Mouse (Mus musculus) erythroblast, embryonic 14.5 days (primary cell): ENCODE measurements around the gene Atn1. TPM values are rescaled to one million over a fixed set of nuclear protein-coding genes. Genes with fewer than 3 reads are reported as not detected.

ENCODE experiments used
- H3K27me3 ChIP-seq: 2 replicates; pipeline ENCODE4 v1.6.1; 2012; ENCODE audit warnings: inconsistent platforms; ENCODE audit not compliant: control insufficient read depth
- H3K36me3 ChIP-seq: 2 replicates; pipeline ENCODE4 v1.6.1; 2012; ENCODE audit warnings: mild to moderate bottlenecking, inconsistent platforms; ENCODE audit not compliant: control insufficient read depth
- H3K4me1 ChIP-seq: 2 replicates; pipeline ENCODE4 v1.6.1; 2012; ENCODE audit warnings: inconsistent platforms; ENCODE audit not compliant: control insufficient read depth
- H3K4me3 ChIP-seq: replicated peaks from 2 replicates; pipeline ENCODE3; 2012; ENCODE audit warnings: moderate library complexity, mild to moderate bottlenecking, inconsistent platforms
- H3K9me3 ChIP-seq: 2 replicates; pipeline ENCODE4 v1.6.1; 2012; ENCODE audit warnings: low read length, inconsistent platforms, mixed read lengths; ENCODE audit not compliant: control insufficient read depth
- GATA1 ChIP-seq: IDR thresholded peaks from 2 replicates; pipeline ENCODE4 v1.6.1; 2012; ENCODE audit warnings: low read length, inconsistent platforms, mixed read lengths
- TAL1 ChIP-seq: IDR thresholded peaks from 3 replicates; pipeline ENCODE4 v1.6.1; 2012; ENCODE audit warnings: low read length, inconsistent platforms, mixed read lengths
- polyA plus RNA-seq: library from polyadenylated mRNA; stranded (reverse); fragments of >175 nt; gene quantifications from 2 replicates; pipeline ENCODE4 v1.2.3, GENCODE M21; 2012

The Atn1 gene
- polyA plus RNA-seq, 1 experiment = 0.14 TPM

DNA sequence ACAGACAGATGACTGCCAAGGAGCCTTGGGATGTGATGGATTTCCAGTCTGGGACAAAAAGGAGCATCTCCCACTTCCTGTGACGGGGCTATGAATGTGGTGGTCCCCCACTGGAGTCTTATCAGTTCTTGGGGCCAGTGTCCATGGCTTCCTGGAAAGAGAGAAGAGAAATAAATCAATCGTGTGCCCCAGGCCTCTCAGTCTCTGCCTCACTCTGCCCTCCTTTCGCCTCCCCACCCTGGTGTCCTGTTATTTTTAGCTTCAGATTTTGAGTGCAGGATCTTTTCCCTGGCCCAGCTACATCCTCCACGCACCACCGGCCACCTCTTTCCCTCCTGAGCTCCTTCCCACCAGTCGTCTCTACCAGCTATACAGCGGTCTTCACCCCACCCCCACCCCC lies 13.7 kb upstream of the Atn1 start:
- TF ChIP-seq GATA1 = no peak
- TF ChIP-seq TAL1 = no peak
- Histone ChIP-seq H3K9me3 (peaks cover 3% of the 10 kb centered on the region; the same call in 1 of the 2 replicates), H3K27me3 (peaks cover 68% of the 10 kb centered on the region), H3K4me1 (peaks cover 13% of the 10 kb centered on the region), H3K36me3 (no peaks in the 10 kb centered on the region), H3K4me3 (no peak overlapping the region)

- TF ChIP-seq TAL1 = no peak
- TF ChIP-seq GATA1 = no peak
- Histone ChIP-seq H3K4me1 (peaks cover 13% of the 10 kb centered on the region), H3K4me3 (peak within 1 kb of the TSS; percentile 38), H3K27me3 (peaks cover 67% of the 10 kb centered on the region), H3K9me3 (peaks cover 3% of the 10 kb centered on the region; the same call in 1 of the 2 replicates), H3K36me3 (no peaks in the 10 kb centered on the region)
Measured at GRCm38 (mm10) chr6:124769101-124769765, 12.9 kb upstream of the Atn1 start, which contains the start of gene Eno2. Gene Eno2, minus strand, starts transcription at chr6:124769673.

DNA sequence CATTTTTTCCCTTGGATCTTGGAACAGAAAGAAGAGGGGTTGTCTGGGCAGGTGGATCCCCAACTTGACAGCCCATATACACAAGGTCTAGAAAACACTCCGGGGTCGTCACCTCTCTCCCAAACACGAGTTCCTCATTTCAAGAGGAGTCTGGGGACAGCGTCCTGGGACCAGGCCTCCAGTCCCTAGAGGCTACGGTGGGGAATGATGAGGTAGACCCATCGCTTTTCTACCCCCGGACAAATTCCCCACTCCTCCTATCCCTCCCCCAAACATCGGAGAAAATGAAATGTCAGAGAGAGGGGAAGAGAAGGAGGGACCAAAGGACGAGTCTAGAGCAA lies 12.3 kb upstream of the Atn1 start:
- peaks cover 67% of the 10 kb centered on the region for H3K27me3 ChIP-seq
- peaks cover 13% of the 10 kb centered on the region for H3K4me1 ChIP-seq
- peaks cover 3% of the 10 kb centered on the region; the same call in 1 of the 2 replicates for H3K9me3 ChIP-seq
- TF ChIP-seq TAL1 = no peak
- no peak for TF ChIP-seq GATA1
- H3K36me3 ChIP-seq = no peaks in the 10 kb centered on the region
- no peak overlapping the region for H3K4me3 ChIP-seq

DNA sequence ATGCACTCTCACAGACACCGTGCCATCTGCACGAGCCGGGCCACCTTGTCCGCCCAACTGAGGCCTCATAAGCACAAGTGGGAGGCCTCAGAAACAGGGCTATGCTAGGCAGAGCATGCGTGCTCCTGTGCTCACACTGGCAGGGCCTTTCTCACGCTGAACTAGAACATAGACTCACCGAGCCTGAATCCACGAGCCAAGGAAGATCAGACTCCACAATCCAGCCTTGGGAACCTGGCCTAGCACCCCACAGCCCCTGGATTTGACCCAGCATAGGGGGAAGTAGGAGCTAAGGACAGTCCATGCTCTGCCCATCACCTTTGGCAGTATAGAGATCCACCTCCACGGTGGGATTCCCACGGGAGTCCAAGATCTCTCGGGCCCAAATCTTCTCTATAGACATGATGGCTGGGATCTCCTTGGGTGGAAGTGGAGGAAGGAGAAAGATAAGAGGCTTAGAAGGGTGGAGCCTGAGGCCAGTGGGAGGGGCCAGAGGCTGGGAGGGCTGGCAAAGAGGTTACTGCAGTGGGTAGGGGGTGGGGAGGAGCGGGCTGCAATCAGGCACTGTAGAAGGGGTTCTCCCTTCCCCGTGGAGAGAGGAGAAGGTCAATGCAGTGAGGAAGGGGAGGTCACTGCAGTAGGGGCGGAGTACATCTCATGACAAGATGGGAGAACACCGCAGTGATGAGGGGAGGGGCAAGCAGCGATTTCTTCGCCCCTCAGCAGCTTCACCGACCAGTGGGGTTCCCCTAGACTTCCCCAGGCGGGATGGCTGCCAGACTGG lies 11.8 kb upstream of the Atn1 start:
- H3K27me3 ChIP-seq = peaks cover 67% of the 10 kb centered on the region
- H3K4me1 ChIP-seq = peaks cover 13% of the 10 kb centered on the region
- H3K4me3 ChIP-seq = no peak overlapping the region
- peaks cover 3% of the 10 kb centered on the region; the same call in 1 of the 2 replicates for H3K9me3 ChIP-seq
- H3K36me3 ChIP-seq = no peaks in the 10 kb centered on the region
- TF ChIP-seq TAL1 = no peak
- TF ChIP-seq GATA1 = no peak

- Histone ChIP-seq H3K4me1 (peaks cover 13% of the 10 kb centered on the region), H3K36me3 (no peaks in the 10 kb centered on the region), H3K9me3 (peaks cover 3% of the 10 kb centered on the region; the same call in 1 of the 2 replicates), H3K27me3 (peaks cover 70% of the 10 kb centered on the region), H3K4me3 (no peak overlapping the region)
- no peak for TF ChIP-seq GATA1
- no peak for TF ChIP-seq TAL1
Measured at GRCm38 (mm10) chr6:124767536-124767919, 11.2 kb upstream of the Atn1 start.

DNA sequence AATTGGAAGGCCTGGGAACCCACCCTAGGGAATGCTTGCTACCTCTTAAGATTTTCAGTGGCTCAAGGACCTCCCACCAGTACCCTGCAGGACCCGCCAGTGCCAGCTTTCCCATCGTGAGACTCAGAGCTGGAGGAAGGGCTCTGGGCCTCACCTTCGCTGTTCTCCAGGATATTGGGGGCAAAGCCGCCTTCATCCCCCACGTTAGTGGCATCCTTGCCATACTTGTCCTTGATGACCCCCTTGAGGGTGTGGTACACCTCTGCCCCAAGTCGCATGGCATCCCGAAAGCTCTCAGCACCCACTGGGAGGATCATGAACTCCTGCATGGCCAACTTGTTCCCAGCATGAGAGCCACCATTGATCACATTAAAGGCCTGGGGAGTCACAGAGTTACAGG lies 9.6 kb upstream of the Atn1 start:
- H3K36me3 ChIP-seq = no peaks in the 10 kb centered on the region
- TF ChIP-seq GATA1 = no peak
- TF ChIP-seq TAL1 = no peak
- H3K27me3 ChIP-seq = peaks cover 72% of the 10 kb centered on the region

DNA sequence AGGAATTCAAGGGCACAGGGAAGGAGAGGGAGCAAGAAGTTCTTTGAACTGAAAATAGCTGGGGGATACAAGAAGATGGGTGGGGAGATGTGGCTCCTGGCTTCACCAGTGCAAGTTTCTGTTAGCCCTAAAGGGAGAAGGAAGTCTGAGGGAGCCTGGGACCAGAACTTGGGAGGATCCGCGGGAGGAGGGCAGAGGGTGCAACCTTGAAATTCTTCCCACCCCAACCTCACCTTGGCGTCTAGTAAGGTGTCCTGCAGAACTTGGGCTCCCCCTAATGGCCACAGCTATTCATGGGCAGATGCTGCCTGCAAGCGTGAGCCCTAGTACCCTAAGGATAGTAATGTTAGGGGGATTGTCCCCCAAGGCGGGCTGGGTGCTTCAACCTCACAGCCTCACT lies 2.9 kb upstream of the Atn1 start:
- Histone ChIP-seq H3K4me1 (peaks cover 8% of the 10 kb centered on the region), H3K36me3 (no peaks in the 10 kb centered on the region), H3K27me3 (peaks cover 86% of the 10 kb centered on the region), H3K9me3 (peaks cover 4% of the 10 kb centered on the region; the same call in 1 of the 2 replicates), H3K4me3 (no peak overlapping the region)
- TF ChIP-seq GATA1 (no peak), TAL1 (no peak)

More for the DNA sequence above, 9.6 kb upstream of the Atn1 start:
- no peak overlapping the region for H3K4me3 ChIP-seq
- peaks cover 3% of the 10 kb centered on the region; the same call in 1 of the 2 replicates for H3K9me3 ChIP-seq
- peaks cover 13% of the 10 kb centered on the region for H3K4me1 ChIP-seq

DNA sequence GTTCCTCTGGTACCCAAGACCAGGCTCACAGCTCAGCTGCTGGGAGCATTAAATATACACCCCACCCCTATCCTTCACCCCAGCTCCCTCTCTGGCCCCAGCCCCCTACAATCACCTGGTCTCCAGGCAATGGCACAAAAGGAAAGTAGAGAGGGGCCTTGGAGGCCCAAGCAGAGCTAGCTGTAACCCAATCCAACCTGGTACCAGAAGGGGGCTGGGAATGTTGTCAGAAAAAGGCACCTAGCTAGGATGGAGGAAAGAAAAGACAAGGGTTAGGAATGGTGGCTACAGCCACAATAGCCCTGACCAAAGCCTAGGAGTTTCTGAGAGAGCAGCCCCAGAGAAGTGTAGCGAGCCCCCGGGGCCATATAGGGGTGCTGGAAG lies 2.5 kb upstream of the Atn1 start:
- Histone ChIP-seq H3K4me1 (peaks cover 8% of the 10 kb centered on the region), H3K36me3 (no peaks in the 10 kb centered on the region), H3K9me3 (peaks cover 4% of the 10 kb centered on the region; the same call in 1 of the 2 replicates), H3K27me3 (peaks cover 89% of the 10 kb centered on the region), H3K4me3 (no peak overlapping the region)
- TF ChIP-seq GATA1 = no peak
- no peak for TF ChIP-seq TAL1

- no peak for TF ChIP-seq TAL1
- TF ChIP-seq GATA1 = no peak
- H3K4me3 ChIP-seq = no peak overlapping the region
Measured at GRCm38 (mm10) chr6:124757909-124758848, 1.9 kb upstream of the Atn1 start.

More at GRCm38 (mm10) chr6:124757909-124758848, 1.9 kb upstream of the Atn1 start:
- Histone ChIP-seq H3K9me3 (peaks cover 4% of the 10 kb centered on the region; the same call in 1 of the 2 replicates), H3K4me1 (peaks cover 8% of the 10 kb centered on the region), H3K27me3 (peaks cover 90% of the 10 kb centered on the region), H3K36me3 (no peaks in the 10 kb centered on the region)
